ENCODE assay signal across 14 mouse cellular contexts in genomic region chr2:180532386-180532995, GRCm38 (mm10). TPM values are rescaled to one million over a fixed set of nuclear protein-coding genes. Genes with fewer than 3 reads are reported as not detected.
A peak's percentile ranks its signal among the peaks of the same experiment; 100 is the strongest.
DNase-seq lines count a peak whose midpoint lies in the region; ATAC-seq lines count a peak whose summit lies in the region.
"Had no signal": no experiment of that assay in that cellular context is flagged by ENCODE, and none has a peak within 500 bp of the region (broad histone marks: within the 10 kb centered on the region; RNA-seq: fewer than 3 reads in every experiment).

No protein-coding gene starts in this region.

- peaks cover 61% of the 10 kb centered on the region for H3K27me3 ChIP-seq in heart, embryonic 10.5 days (ENCODE audit: insufficient read depth, poor library complexity, severe bottlenecking)
- no peaks in the 10 kb centered on the region for H3K27me3 ChIP-seq in forebrain, embryonic 15.5 days
- peaks cover 5% of the 10 kb centered on the region; the same call in 1 of the 2 replicates for H3K27me3 ChIP-seq in midbrain, embryonic 15.5 days (replicated peaks)

- no peaks in the 10 kb centered on the region for H3K36me3 ChIP-seq in heart, embryonic 10.5 days
- H3K36me3 ChIP-seq in forebrain, embryonic 15.5 days = no peaks in the 10 kb centered on the region
- no peaks in the 10 kb centered on the region for H3K36me3 ChIP-seq in midbrain, embryonic 15.5 days (replicated peaks)
- H3K36me3 ChIP-seq: liver, embryonic 12.5 days had no signal

- no peak overlapping the region for H3K4me3 ChIP-seq in heart, embryonic 10.5 days
- H3K4me3 ChIP-seq in forebrain, embryonic 15.5 days = no peak overlapping the region
- H3K4me3 ChIP-seq in midbrain, embryonic 15.5 days = no peak overlapping the region
- H3K4me3 ChIP-seq: liver, embryonic 12.5 days had no signal

- ATAC-seq in forebrain, embryonic 15.5 days (replicated peaks) = no peak
- ATAC-seq in midbrain, embryonic 15.5 days (replicated peaks) = no peak
- no peak for ATAC-seq in megakaryocyte progenitor cell, adult 5-6 weeks (replicated peaks; ENCODE audit: poor library complexity)
- ATAC-seq: liver, embryonic 12.5 days; Patski had no signal

- peak; percentile 83 for DNase-seq in heart, adult 11 months
- no peak for DNase-seq in heart, embryonic 10.5 days (ENCODE audit: low spot score)
- DNase-seq in lung, postnatal 10 days = peak; percentile 5
- DNase-seq in lung, adult 18-20 months = no peak
- DNase-seq: adrenal gland, adult 8-10 months; kidney, adult 9 months; spleen, adult 18-20 months had no signal

- 69% methylated on average over 6 of the region's 6 CpGs for WGBS in heart, embryonic 10.5 days
- 15% methylated on average over 6 of the region's 6 CpGs for WGBS in forebrain, embryonic 15.5 days
- WGBS in midbrain, embryonic 15.5 days = 33% methylated on average over 6 of the region's 6 CpGs

- no peaks in the 10 kb centered on the region for H3K9me3 ChIP-seq in heart, embryonic 10.5 days
- H3K9me3 ChIP-seq in forebrain, embryonic 15.5 days = no peaks in the 10 kb centered on the region
- H3K9me3 ChIP-seq in midbrain, embryonic 15.5 days = no peaks in the 10 kb centered on the region
- H3K9me3 ChIP-seq: liver, embryonic 12.5 days had no signal

- no peak overlapping the region for H3K9ac ChIP-seq in forebrain, embryonic 15.5 days (replicated peaks)
- H3K9ac ChIP-seq in midbrain, embryonic 15.5 days = no peak overlapping the region
- H3K9ac ChIP-seq: liver, embryonic 12.5 days had no signal

- H3K27ac ChIP-seq in heart, embryonic 10.5 days = no peak overlapping the region
- peak overlapping the region; percentile 3; the same call in 1 of the 2 replicates for H3K27ac ChIP-seq in forebrain, embryonic 15.5 days (replicated peaks)
- peak overlapping the region; percentile 27; the same call in 1 of the 2 replicates for H3K27ac ChIP-seq in midbrain, embryonic 15.5 days
- H3K27ac ChIP-seq: liver, embryonic 12.5 days had no signal

- no peak overlapping the region for H3K4me2 ChIP-seq in forebrain, embryonic 15.5 days (replicated peaks)
- no peak overlapping the region for H3K4me2 ChIP-seq in midbrain, embryonic 15.5 days
- H3K4me2 ChIP-seq: liver, embryonic 12.5 days had no signal

- peaks cover 16% of the 10 kb centered on the region for H3K4me1 ChIP-seq in heart, embryonic 10.5 days
- peaks cover 37% of the 10 kb centered on the region for H3K4me1 ChIP-seq in forebrain, embryonic 15.5 days
- H3K4me1 ChIP-seq in midbrain, embryonic 15.5 days = peaks cover 30% of the 10 kb centered on the region
- H3K4me1 ChIP-seq: liver, embryonic 12.5 days had no signal

RNA-seq across cellular contexts. Expression of gene Ntsr1, which starts 32.7 kb away (rescaled TPM):
- polyA plus RNA-seq in heart, embryonic 10.5 days (2016; fragmentation: Nextera tagmentation; extraction: Ambion mirVana) = 0.12 and 0.26 TPM in 2 replicates
- 6.6 and 8.0 TPM in 2 replicates for polyA plus RNA-seq in forebrain, embryonic 15.5 days (2015; fragmentation: Nextera tagmentation; extraction: Ambion mirVana)
- polyA plus RNA-seq in midbrain, embryonic 15.5 days (2015; fragmentation: Nextera tagmentation; extraction: Ambion mirVana) = 2.2 and 3.2 TPM in 2 replicates
- not detected in 2 replicates for total RNA-seq in megakaryocyte progenitor cell, adult 5-6 weeks (2015)
- not detected in 2 replicates for total RNA-seq in megakaryocyte progenitor cell, adult 5-6 weeks (2017)
- total RNA-seq: adrenal gland, adult 8-10 months; CH12.LX; heart, postnatal 14 days had no signal
- polyA plus RNA-seq: Patski had no signal

RNA-seq across cellular contexts. Expression of gene Mrgbp, which starts 48.6 kb away (rescaled TPM):
- 25.7 and 32.9 TPM in 2 replicates for polyA plus RNA-seq in heart, embryonic 10.5 days (2016; fragmentation: Nextera tagmentation; extraction: Ambion mirVana)
- 51.8 and 52.5 TPM in 2 replicates for polyA plus RNA-seq in forebrain, embryonic 15.5 days (2015; fragmentation: Nextera tagmentation; extraction: Ambion mirVana)
- polyA plus RNA-seq in midbrain, embryonic 15.5 days (2015; fragmentation: Nextera tagmentation; extraction: Ambion mirVana) = 46.4 and 49.1 TPM in 2 replicates
- 34.2 and 36.6 TPM in 2 replicates for total RNA-seq in megakaryocyte progenitor cell, adult 5-6 weeks (2015)
- 27.8 and 32.7 TPM in 2 replicates for total RNA-seq in megakaryocyte progenitor cell, adult 5-6 weeks (2017)

RNA-seq across cellular contexts. Expression of gene Ogfr, which starts 56.6 kb away (rescaled TPM):
- 72.0 and 81.2 TPM in 2 replicates for polyA plus RNA-seq in heart, embryonic 10.5 days (2016; fragmentation: Nextera tagmentation; extraction: Ambion mirVana)
- 83.7 and 89.1 TPM in 2 replicates for polyA plus RNA-seq in forebrain, embryonic 15.5 days (2015; fragmentation: Nextera tagmentation; extraction: Ambion mirVana)
- 89.2 and 96.7 TPM in 2 replicates for polyA plus RNA-seq in midbrain, embryonic 15.5 days (2015; fragmentation: Nextera tagmentation; extraction: Ambion mirVana)
- total RNA-seq in megakaryocyte progenitor cell, adult 5-6 weeks (2015) = 22.9 and 24.4 TPM in 2 replicates
- total RNA-seq in megakaryocyte progenitor cell, adult 5-6 weeks (2017) = 34.9 and 47.6 TPM in 2 replicates

Comparison
In these comparisons a context has a peak if more than half of its experiments do, and no peak if none do; other contexts are left out.
1. DNase-seq: peak in heart, adult 11 months (single experiment) and lung, postnatal 10 days (single experiment); none in heart, embryonic 10.5 days (single experiment) and lung, adult 18-20 months (0 of 2).